Mouse (Mus musculus) c-Kit-positive CD71-negative TER-119-negative erythroid progenitor cells, embryonic 14.5 days (primary cell): ENCODE measurements around the gene Fam178b.
A peak's percentile ranks its signal among the peaks of the same experiment; 100 is the strongest.
"Not testable (repeated sequence)": the region's sequence is repeated elsewhere in the genome, so short reads cannot be mapped to it uniquely, and the experiment has no call there.

Source experiments
- DNase-seq: peaks from one replicate; pipeline ENCODE4 v3.0.0-alpha.2; 2013; ENCODE audit warnings: low read depth

The Fam178b gene

DNA sequence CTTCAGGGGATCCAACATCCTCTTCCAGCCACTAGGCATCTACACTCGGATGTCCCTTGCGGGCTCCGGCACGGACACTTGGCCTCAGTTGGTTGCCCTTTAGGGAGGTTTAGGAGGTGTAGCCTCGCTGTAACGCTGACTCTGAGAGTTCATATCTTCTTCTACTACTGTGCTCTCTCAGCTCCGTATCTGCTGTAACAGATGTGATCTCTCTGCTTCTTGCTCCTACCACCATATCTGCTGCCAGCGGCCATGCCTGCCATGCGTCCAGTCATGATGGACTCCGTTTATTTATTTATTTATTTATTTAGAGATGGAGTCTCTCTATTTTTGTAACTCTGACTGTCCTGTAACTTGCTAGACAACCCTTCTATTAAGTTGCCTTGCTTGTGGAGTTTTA is 11.7 kb downstream of the Fam178b start:
- no peak for DNase-seq

GRCm38 (mm10) chr1:36670256-36670655 is 12.7 kb downstream of the Fam178b start:
- DNase-seq: no peak

DNA sequence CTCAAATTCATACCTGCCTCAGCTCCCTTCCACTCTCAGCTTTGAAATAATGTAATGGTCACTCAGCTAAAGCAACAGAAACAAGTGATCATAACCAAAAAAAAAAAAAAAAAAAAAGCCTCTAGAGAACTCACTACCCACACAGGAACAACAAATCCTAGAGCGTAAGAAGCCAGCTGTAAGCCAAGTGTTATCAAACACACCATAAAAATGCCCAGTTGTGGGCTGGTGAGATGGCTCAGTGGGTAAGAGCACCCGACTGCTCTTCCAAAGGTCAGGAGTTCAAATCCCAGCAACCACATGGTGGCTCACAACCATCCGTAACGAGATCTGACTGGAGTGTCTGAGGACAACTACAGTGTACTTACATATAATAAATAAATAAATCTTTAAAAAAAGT is 15.0 kb downstream of the Fam178b start:
- not testable (repeated sequence) for DNase-seq

DNA sequence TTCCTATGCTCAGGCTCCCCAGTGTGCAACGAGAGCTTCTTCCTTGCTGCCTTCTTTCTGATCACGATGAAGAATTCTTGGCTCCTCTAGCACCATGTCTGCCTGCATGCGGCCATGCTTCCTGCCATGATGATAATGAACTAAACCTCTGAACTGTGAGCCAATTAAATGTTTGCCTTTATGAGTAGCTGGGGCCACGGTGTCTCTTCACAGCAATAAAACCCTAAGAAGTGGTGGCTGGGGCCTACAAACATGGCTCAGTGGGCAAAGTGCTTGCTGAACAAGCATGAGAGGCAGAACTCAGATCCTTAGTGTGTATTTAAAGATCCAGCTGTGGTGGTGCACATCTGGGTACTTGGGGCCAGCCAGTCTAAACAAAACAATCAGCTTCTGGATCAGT is 17.0 kb downstream of the Fam178b start:
- DNase-seq: no peak

DNA sequence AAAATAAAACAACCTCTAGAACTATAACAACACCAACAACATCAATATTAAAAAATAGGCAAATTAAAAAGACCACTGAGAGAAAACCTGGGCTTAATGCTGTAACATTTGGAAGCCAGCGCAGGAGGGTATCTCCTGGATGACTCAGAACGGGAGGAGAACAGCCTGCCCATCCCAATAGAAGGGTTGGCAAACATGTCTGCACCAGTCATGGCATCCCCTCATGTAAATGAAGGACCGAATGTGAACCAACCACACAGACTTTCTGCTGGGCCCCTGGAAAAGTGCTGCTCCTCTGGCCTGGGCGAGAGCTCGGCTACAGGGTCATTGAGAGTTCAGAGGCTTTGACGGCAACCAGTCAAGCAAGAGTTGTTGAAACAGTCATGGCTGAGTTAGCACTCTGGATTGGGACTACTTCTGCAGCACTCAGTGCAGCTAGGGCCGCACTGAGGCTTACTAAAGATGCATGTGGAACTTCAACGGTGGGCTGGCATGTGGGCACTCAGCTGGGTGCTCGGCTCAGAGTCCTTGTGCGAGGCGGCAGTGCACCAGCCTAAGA is 17.7 kb downstream of the Fam178b start:
- DNase-seq: no peak

- DNase-seq: no peak
Measured at GRCm38 (mm10) chr1:36664457-36664856, 18.5 kb downstream of the Fam178b start.

DNA sequence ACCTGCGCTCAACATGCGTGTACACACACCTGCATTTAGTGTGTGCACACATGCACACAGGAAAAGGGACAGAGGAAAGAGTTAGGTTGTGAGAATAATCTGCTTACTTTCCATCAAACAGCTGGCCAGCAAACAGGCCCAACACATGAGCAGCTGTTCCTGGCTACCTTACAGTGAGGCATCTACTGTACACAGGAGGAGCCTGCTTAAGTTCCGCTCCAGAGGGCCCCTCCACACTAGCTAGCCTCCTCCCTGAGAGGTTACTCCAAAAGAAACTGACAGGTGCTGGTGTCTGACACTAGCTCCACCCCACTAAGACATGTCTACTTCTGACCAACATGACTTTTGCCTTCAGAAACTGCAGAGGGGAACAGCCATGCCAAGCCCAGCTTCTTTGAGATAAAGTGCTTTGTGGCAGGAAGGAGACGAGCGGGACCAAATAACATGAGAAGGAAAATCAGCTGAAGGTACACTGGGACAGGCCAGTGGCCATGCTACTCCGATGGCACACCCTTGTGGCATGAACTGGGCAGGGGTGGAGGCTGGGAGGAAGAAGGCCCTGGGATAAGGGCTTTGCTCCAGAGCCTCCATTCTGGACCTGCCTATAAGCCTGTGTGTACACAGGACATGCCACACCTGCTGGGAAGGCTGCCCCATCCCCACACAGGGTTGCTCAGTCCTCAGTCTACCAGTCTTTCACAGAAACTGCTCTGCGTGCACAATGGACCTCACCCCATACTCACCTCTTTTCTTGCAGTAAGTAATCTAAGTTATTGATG is 24.2 kb downstream of the Fam178b start:
- DNase-seq: no peak

- DNase-seq: no peak
Measured at GRCm38 (mm10) chr1:36657658-36658415, 25.1 kb downstream of the Fam178b start.

DNA sequence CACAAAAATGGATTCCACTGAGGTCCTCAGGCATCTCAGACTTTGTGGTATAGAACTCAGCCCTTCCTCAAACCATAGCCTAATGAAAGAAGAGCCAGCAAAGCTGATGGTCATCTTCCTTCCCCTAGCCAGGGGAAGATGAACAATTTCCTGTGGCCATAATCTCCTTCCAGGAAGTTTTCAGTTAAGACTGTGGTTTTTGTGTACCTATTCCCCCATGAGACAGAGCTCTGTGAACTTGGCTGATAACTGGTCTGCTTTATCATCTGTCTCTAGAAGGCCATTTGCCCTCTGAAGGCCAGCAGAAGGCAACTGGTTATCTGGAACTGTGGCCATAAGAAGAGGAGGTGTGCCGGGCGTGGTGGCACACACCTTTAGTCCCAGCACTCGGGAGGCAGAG is 26.8 kb downstream of the Fam178b start:
- DNase-seq: no peak

DNA sequence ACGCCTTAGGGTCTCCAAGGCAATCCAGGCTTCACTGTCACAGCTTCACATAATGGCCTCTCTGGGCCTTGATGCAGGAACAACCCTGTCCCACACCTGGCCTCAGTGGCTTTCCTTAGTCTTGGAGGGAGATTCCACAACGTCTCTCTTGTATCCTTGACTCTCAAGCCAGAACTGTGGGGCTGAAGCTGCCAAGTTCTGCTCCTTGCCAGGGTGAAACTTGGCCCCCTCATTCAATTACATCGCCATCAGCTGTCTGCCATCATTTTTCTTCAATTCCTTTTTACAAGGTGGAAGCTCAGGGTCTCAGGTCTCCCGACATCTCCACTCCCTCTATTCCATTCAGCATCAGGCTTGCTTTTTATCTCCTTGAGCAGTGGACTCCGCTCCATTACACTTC is 27.9 kb downstream of the Fam178b start:
- DNase-seq: no peak

GRCm38 (mm10) chr1:36647631-36648030 is 35.4 kb downstream of the Fam178b start:
- no peak for DNase-seq

DNA sequence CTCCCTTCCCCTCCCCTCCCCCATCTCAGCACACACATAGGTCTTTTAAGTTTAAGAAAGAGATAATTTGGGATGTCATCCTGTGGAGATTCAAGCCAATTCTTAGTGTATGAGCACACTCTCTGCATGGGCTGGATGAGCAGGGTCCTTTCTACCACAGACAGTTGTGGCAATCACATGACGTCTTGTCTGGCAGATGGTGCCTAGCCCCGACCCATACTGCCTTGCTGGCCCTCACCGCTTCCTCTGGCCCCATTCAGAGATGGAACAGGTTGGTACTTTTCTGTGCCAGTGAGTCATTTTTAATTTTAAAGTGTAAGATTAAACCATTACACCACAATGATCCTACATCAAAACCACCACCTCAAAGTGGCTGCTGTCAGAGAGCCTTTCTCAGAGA is 36.7 kb downstream of the Fam178b start:
- DNase-seq: no peak

DNA sequence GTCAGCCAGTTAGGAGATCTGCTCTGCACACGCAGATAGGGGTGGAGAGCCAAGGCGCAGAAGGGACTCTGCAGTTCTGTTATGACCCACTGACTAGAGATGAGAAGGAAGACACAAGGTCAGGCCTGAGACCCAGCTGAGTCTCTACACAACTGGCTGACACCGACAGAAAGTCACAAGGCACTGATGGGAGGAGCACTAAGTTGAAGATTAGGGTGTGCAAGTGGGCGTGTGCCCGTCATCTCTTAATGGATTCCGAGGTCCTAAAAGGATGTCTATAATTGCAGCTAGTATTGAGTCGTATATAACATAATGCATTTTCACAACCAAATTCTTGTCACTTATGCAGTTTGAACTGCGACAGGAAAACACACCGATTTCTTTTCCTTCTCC is 38.4 kb downstream of the Fam178b start:
- DNase-seq: no peak

GRCm38 (mm10) chr1:36643957-36644614 is 38.9 kb downstream of the Fam178b start:
- no peak for DNase-seq

GRCm38 (mm10) chr1:36635826-36636485 is 47.0 kb downstream of the Fam178b start:
- DNase-seq: no peak

GRCm38 (mm10) chr1:36634940-36635339 is 48.0 kb downstream of the Fam178b start:
- peak; percentile 25 for DNase-seq

- DNase-seq: no peak
Measured at GRCm38 (mm10) chr1:36633920-36634319, 49.1 kb downstream of the Fam178b start.

DNA sequence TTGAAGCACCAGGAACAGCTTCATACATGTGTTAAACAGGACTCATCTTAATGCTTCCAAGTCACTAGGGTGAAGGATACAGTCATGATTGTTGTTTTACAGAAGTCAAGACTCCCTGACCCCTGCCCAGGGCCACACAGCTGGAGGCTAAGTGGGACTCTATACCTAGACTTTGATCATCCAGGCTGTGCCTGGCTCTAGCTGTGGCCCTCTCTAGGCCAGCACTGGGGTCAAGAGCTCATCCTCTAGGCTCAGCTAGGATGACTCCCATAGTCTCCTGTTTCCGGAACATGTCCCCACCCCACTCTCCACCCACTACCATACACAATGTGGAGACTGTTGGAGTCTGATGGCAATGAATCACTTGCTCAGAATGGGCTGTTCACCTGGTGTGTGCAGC is 50.1 kb downstream of the Fam178b start:
- DNase-seq: no peak

GRCm38 (mm10) chr1:36632090-36632489 is 50.9 kb downstream of the Fam178b start:
- DNase-seq: no peak

DNA sequence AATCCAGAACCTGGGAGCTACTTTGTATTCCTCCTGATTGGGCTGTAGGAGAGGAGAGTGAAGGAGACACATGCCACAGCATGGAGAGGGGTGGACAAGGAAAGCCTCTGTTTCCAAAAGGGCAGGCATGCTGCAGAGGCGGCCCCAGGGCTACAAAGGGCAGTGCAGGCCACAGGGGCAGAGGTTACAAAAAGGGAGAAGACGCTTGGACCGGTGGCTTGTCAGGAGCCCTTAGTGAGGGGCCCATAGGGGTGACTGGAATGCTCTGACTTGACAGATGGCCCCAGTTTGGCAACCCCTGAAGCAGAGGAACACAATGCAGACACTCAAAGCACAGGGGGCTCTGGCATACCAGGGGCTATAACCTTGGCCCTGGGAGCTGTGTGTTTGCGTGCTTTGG is 51.6 kb downstream of the Fam178b start:
- no peak for DNase-seq

GRCm38 (mm10) chr1:36630053-36630739 is 52.8 kb downstream of the Fam178b start:
- DNase-seq: no peak

GRCm38 (mm10) chr1:36628585-36628984 is 54.4 kb downstream of the Fam178b start:
- DNase-seq: no peak
